Mouse (Mus musculus) heart, postnatal 0 days (tissue): ENCODE data around the gene Chrm5.

Experiments used
- CTCF ChIP-seq: IDR thresholded peaks from 2 replicates; pipeline ENCODE4 v1.5.1; 2016; ENCODE audit warnings: antibody characterized with exemption, control low read depth, low read depth
- EP300 ChIP-seq: IDR thresholded peaks from 2 replicates; pipeline ENCODE4 v1.6.1; 2016; ENCODE audit warnings: antibody characterized with exemption, low read depth

DNA sequence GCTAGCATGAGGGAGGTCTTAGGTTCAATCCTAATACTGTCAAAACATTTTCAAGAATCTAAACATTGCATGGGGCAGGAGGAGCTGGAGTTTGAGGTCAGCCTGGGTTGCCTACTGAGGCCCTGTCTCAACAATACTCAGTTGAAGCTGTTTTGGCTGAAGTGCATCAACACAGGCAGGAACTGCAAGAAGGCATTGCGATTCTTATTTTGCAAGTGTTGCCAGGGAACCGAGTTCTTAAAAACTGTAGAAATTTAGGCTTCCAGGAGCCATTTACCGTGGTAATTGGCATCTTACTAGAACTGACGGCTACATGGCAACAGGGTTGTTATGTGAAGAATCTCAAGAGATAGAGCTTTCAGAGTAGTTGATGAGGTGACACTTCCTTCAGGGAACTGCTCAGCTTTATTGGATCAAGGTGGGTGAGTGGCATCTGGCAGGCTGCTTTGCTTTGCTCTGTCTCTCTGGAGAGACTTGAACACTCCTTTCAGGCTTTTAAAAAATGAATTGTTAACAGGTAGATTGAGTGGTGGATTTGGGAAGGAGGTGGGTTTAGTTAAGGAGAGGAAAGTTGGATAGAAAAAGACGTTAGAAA is 26.4 kb upstream of the Chrm5 start:
- TF ChIP-seq CTCF: no peak
- TF ChIP-seq EP300: no peak
